Mouse (Mus musculus): ENCODE results near the gene Morc3. TPM values are rescaled to one million over a fixed set of nuclear protein-coding genes. Genes with fewer than 3 reads are reported as not detected.

Morc3 gene
- 6.1 and 10.7 TPM in 2 replicates for polyA plus RNA-seq (2012; rRNA removed)

DNA sequence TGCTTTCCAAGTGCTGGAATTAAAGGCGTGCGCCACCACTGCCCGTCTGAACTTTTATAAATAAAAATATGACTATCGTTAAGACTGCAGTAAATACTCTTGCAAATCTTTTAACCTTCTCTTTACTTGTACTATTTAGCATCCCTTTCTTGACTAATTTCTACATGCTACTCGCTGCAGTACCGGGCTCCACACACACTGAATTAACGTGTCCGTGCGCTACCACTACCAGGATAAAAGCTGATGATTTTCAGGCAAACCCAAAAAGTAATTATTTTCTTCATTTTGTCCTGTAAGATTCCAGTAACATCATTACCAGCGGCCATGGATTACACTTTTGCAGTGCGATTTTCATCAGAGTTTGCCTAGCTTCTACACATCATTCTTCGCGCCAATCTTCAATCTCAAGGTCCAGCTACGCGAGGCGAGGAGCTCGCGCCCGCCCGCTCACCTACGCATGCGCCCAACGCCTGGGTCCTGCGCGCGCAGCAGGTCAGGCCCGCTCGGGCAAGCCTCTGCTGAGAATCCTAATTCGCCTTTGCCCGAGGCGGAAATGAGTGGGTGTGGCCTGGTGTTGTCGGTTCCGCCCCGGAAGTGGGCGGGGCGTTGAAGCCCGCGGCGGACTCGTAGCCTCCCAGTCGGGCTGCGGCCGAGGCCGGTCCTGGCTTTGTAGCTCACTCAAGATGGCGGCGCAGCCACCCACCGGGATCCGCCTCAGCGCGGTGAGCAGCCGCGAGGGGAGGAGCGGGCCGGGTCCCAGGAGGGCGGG, at the start of gene Morc3:
Morc3 (plus strand) TSS at position 495 of the 769 bp plus-strand sequence.
- H3K4me1 ChIP-seq (ENCODE audit: control insufficient read depth, insufficient read depth, low read length): peaks cover 8% of the 10 kb centered on the region
- H3K4me3 ChIP-seq (replicated peaks; ENCODE audit: extremely low read depth, low read depth, low read length): peak within 1 kb of the TSS; percentile 72
- peak; percentile 100 for DNase-seq
- 12% methylated on average over 55 of the region's 55 CpGs for WGBS
- peak; percentile 83; the same call in 1 of the 2 replicates for TF ChIP-seq POLR2A (IDR thresholded peaks at IDR 0.05; ENCODE audit: borderline replicate concordance, extremely low read depth, low read depth, low read length)
- no peak for TF ChIP-seq CTCF (IDR thresholded peaks at IDR 0.05; ENCODE audit: insufficient read depth, low read length)

DNA sequence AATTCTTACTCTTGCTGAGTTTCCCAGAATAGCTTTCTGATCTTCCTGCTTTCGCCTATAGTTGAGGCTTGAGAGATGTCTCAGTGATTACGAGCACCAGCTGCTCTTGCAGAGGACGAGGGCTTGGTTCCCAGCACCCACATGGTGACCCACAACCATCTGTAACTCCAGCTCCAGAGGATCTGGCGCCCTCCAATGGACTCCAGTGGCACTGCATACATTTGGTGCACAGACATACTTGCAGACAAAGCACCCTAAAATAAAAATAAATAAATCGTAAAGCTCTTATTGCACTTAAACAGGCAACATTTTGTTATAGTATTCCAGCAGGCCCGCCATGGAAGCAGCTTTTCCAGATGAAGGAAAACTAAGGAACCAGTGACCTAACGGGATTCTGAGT, 47.7 kb upstream of the Morc3 start:
- no peak for TF ChIP-seq POLR2A (IDR thresholded peaks at IDR 0.05; ENCODE audit: borderline replicate concordance, extremely low read depth, low read depth, low read length)
- TF ChIP-seq CTCF (IDR thresholded peaks at IDR 0.05; ENCODE audit: insufficient read depth, low read length): 0 out of 2 replicates have a peak, but pooled peaks have one; percentile 5
- Histone ChIP-seq H3K4me1 (ENCODE audit: control insufficient read depth, insufficient read depth, low read length) (no peaks in the 10 kb centered on the region; the same call in 1 of the 2 replicates), H3K4me3 (replicated peaks; ENCODE audit: extremely low read depth, low read depth, low read length) (no peak overlapping the region)
- 95% methylated on average over 7 of the region's 7 CpGs for WGBS
- DNase-seq: no peak

DNA sequence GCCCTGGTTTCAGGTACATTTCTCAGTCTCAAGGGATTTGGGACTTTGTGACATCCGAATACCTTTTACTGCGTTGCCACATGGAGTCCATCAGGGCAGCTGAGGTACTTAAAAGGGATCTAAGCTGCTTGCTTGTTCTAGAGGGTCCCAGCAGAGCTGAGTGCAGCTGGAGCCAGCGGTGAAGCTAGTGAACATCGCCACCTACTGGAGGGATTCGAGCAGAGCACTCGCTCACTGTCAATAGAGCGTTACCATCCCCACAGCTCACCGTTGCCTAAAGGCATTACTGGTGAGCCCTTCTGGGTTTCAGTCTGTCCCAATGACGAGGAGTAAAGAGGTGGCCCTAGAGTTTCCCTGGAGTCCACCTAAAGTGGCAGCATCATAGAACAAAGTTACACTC, 46.1 kb upstream of the Morc3 start:
- Histone ChIP-seq H3K4me1 (ENCODE audit: control insufficient read depth, insufficient read depth, low read length) (no peaks in the 10 kb centered on the region; the same call in 1 of the 2 replicates), H3K4me3 (replicated peaks; ENCODE audit: extremely low read depth, low read depth, low read length) (no peak overlapping the region)
- 14% methylated on average over 9 of the region's 9 CpGs for WGBS
- TF ChIP-seq CTCF (IDR thresholded peaks at IDR 0.05; ENCODE audit: insufficient read depth, low read length) (peak; percentile 99), POLR2A (IDR thresholded peaks at IDR 0.05; ENCODE audit: borderline replicate concordance, extremely low read depth, low read depth, low read length) (no peak)
- peak; percentile 59 for DNase-seq

DNA sequence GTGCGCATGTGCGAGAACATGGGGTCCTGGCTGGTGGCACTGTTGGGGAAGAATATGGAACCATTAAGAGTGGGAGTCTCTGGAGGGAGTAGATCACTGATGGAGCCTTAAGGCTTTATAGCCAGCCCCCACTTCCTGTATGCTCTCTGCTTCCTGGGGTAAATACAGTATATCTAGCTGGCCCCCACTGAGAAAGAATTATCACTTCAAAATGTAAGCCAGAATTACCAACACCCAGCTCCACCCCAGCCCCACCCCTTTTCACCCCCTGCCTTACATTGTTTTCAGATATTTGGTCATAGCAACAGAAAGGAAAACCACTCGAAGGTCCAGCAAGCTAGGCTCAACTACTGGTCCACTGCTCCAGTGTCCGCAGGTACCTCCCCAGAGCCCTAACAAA, 43.5 kb upstream of the Morc3 start:
- no peak for DNase-seq
- Histone ChIP-seq H3K4me3 (replicated peaks; ENCODE audit: extremely low read depth, low read depth, low read length) (no peak overlapping the region), H3K4me1 (ENCODE audit: control insufficient read depth, insufficient read depth, low read length) (no peaks in the 10 kb centered on the region)
- WGBS: 83% methylated on average over 4 of the region's 4 CpGs
- TF ChIP-seq POLR2A (IDR thresholded peaks at IDR 0.05; ENCODE audit: borderline replicate concordance, extremely low read depth, low read depth, low read length) (no peak), CTCF (IDR thresholded peaks at IDR 0.05; ENCODE audit: insufficient read depth, low read length) (no peak)

DNA sequence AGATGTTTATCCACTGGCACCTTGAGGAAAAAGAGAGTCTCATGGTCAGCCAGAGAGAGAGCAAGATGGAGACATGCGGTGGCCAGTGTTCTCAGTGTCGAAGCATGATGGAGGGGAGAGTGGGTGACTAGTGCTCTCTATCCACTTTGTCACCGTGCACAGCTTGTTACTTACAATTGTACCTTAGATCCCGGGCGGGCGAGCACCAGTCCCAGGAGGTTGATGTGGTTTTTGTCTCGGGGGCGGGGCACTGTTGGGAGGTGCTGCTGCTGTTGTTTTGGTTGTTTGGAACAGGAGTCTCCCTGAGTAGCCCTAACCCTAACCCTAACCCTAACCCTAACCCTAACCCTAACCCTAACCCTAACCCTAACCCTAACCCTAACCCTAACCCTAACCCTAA, 43.0 kb upstream of the Morc3 start:
- DNase-seq: no peak
- 89% methylated on average over 8 of the region's 8 CpGs for WGBS
- Histone ChIP-seq H3K4me1 (ENCODE audit: control insufficient read depth, insufficient read depth, low read length) (no peaks in the 10 kb centered on the region), H3K4me3 (replicated peaks; ENCODE audit: extremely low read depth, low read depth, low read length) (no peak overlapping the region)
- TF ChIP-seq POLR2A (IDR thresholded peaks at IDR 0.05; ENCODE audit: borderline replicate concordance, extremely low read depth, low read depth, low read length): no peak
- no peak for TF ChIP-seq CTCF (IDR thresholded peaks at IDR 0.05; ENCODE audit: insufficient read depth, low read length)

DNA sequence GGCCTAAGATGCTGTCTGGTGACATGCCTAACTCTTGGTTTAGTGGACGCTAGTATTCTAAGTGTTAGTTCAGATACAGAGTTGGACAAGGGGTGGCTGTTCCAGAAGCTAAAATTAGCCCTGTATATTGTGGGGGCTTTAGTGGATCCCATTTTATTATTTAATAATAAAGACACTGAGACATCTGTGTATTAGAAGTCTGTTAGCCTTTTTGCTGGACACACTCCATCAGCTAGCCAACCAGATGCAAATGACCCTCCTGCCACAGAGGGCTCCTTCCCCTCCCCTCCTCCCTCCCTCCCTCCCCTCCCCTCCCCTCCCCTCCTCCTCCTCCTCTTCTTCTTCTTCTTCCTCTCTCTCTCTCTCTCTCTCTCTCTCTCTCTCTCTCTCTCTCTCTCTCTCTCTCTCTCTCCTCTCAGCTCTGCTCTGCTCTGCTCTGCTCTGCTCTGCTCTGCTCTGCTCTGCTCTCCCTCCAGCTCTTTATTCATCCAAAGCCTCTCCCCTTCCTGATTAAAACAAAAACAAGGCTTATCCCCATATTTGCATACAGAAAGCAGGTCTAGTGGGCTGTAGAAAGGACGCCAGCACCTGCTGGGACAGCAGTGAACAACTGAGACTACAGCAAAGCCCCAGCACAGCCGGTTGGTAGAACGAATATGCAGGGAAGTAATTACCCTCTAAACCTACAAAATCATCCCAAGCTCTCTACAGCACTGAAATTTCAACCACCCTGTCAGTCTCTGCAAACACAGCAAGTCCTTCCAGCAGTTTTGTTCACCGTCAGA, 41.8 kb upstream of the Morc3 start:
- H3K4me1 ChIP-seq (ENCODE audit: control insufficient read depth, insufficient read depth, low read length): no peaks in the 10 kb centered on the region
- no peak for DNase-seq
- TF ChIP-seq POLR2A (IDR thresholded peaks at IDR 0.05; ENCODE audit: borderline replicate concordance, extremely low read depth, low read depth, low read length) (no peak), CTCF (IDR thresholded peaks at IDR 0.05; ENCODE audit: insufficient read depth, low read length) (no peak)
- WGBS: 70% methylated on average over 5 of the region's 5 CpGs
- no peak overlapping the region for H3K4me3 ChIP-seq (replicated peaks; ENCODE audit: extremely low read depth, low read depth, low read length)

DNA sequence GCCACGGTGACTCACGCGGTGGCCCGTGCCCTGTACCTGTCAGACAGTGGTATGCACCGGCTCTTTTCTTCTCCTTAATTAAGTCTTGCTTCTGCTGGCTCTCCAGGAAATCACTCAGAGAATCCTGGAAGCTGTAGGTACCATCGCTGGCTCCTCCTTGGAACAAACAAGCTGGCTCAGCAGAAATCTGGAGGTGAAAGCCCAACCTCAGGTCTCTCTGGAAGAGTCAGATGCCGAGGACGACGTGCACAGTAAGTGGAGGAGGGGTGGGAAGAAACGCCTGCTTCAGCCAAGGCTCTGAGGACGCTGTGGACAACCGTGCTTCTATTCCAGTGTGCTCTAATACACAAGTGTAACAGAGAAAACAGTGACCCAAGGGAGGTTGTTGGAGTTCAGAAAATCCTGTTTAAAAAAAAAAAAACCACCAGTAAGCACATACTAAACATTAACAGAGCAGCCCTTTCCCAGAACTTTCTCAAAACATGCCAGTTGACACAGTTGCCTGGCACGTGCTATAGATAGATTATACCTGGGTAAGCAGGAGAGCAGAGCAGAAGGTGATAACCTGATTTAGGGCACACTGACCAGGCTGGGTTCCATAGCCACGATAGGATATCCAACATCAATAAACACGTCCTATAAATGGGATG, 38.8 kb upstream of the Morc3 start:
- Histone ChIP-seq H3K4me3 (replicated peaks; ENCODE audit: extremely low read depth, low read depth, low read length) (no peak overlapping the region), H3K4me1 (ENCODE audit: control insufficient read depth, insufficient read depth, low read length) (peaks cover 5% of the 10 kb centered on the region; the same call in 1 of the 2 replicates)
- DNase-seq: no peak
- no peak for TF ChIP-seq POLR2A (IDR thresholded peaks at IDR 0.05; ENCODE audit: borderline replicate concordance, extremely low read depth, low read depth, low read length)
- no peak for TF ChIP-seq CTCF (IDR thresholded peaks at IDR 0.05; ENCODE audit: insufficient read depth, low read length)
- WGBS: 70% methylated on average over 15 of the region's 15 CpGs

DNA sequence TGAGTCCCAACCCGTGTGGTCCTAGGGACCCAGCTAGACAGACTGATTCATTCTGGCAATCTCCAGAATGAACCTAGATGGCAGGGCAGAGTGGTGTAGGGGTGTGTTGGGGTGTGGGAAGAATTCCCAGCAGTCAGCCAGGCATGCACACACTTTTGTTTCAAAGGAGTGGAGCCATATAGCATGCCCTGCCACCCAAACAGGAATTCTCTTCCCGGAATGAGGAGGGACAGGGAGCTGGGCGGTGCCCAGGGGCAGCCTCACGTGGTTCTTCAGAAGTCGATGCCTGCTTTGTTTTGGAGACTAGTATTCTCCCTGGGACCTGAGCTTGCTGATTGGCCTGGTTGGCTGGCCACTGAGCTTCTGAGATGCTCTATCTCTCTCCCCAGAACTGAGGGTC, 37.1 kb upstream of the Morc3 start:
- H3K4me3 ChIP-seq (replicated peaks; ENCODE audit: extremely low read depth, low read depth, low read length): no peak overlapping the region
- peaks cover 5% of the 10 kb centered on the region; the same call in 1 of the 2 replicates for H3K4me1 ChIP-seq (ENCODE audit: control insufficient read depth, insufficient read depth, low read length)
- no peak for DNase-seq
- 73% methylated on average over 5 of the region's 5 CpGs for WGBS
- TF ChIP-seq CTCF (IDR thresholded peaks at IDR 0.05; ENCODE audit: insufficient read depth, low read length) (no peak), POLR2A (IDR thresholded peaks at IDR 0.05; ENCODE audit: borderline replicate concordance, extremely low read depth, low read depth, low read length) (no peak)

DNA sequence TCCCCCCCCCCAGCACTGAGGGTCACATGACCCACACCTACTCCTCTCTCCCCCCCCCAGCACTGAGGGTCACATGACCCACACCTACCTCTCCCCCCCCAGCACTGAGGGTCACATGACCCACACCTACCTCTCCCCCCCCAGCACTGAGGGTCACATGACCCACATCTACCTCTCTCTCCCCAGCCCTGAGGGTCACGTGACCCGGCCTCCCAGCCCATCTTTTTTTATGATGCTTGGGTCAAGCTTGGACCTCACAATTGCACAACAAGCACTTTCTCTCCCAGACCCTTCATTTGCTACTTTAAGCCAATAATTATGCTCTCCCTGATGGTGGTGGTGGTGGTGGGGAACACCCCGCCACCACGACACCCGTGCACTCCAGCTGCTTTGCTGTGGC, 36.5 kb upstream of the Morc3 start:
- TF ChIP-seq CTCF (IDR thresholded peaks at IDR 0.05; ENCODE audit: insufficient read depth, low read length): no peak
- TF ChIP-seq POLR2A (IDR thresholded peaks at IDR 0.05; ENCODE audit: borderline replicate concordance, extremely low read depth, low read depth, low read length): no peak
- DNase-seq: no peak
- 97% methylated on average over 5 of the region's 5 CpGs for WGBS
- Histone ChIP-seq H3K4me1 (ENCODE audit: control insufficient read depth, insufficient read depth, low read length) (peaks cover 5% of the 10 kb centered on the region; the same call in 1 of the 2 replicates), H3K4me3 (replicated peaks; ENCODE audit: extremely low read depth, low read depth, low read length) (no peak overlapping the region)

Measured in lung, adult 2 months (tissue).